In genomic region chr16:49770320-49771189, GRCm38 (mm10) we compare ENCODE assay signal across 22 mouse cellular contexts. TPM values are rescaled to one million over a fixed set of nuclear protein-coding genes. Genes with fewer than 3 reads are reported as not detected.
DNase-seq lines count a peak whose midpoint lies in the region; ATAC-seq and TF ChIP-seq lines count a peak whose summit lies in the region.
"Had no signal": no experiment of that assay in that cellular context is flagged by ENCODE, and none has a peak within 500 bp of the region (broad histone marks: within the 10 kb centered on the region; RNA-seq: fewer than 3 reads in every experiment).

No protein-coding gene starts in this region.

- H3K27ac ChIP-seq in MEL (ENCODE audit: control insufficient read depth, low read depth, low read length) = peak overlapping the region; percentile 94
- H3K27ac ChIP-seq in liver, embryonic 12.5 days = peak overlapping the region; percentile 98
- H3K27ac ChIP-seq: embryonic facial prominence, embryonic 13.5 days; forebrain, embryonic 10.5 days; hindbrain, embryonic 15.5 days; limb, embryonic 13.5 days; midbrain, embryonic 15.5 days; neural tube, embryonic 15.5 days; stomach, embryonic 15.5 days had no signal

- no peak for TF ChIP-seq CTCF in MEL (IDR thresholded peaks at IDR 0.05 in 2 of 3, conservative IDR thresholded peaks at IDR 0.05 in 1 of 3; ENCODE audit: control insufficient read depth in 1 of 3, insufficient read depth in 1 of 3, low read depth in 2 of 3, low read length in 3 of 3, poor library complexity in 1 of 3, severe bottlenecking in 1 of 3)

- H3K4me1 ChIP-seq in erythroblast, embryonic 14.5 days (ENCODE audit: control insufficient read depth) = peaks cover 97% of the 10 kb centered on the region
- peaks cover 18 to 37% of the 10 kb centered on the region in 2 experiments for H3K4me1 ChIP-seq in MEL (ENCODE audit: control insufficient read depth in 1 of 2, insufficient read depth in 2 of 2, low read length in 2 of 2)
- peaks cover 91% of the 10 kb centered on the region for H3K4me1 ChIP-seq in liver, embryonic 12.5 days
- peaks cover 96% of the 10 kb centered on the region for H3K4me1 ChIP-seq in megakaryocyte, embryonic 14.5 days
- H3K4me1 ChIP-seq: embryonic facial prominence, embryonic 13.5 days; hindbrain, embryonic 15.5 days; midbrain, embryonic 15.5 days; neural tube, embryonic 15.5 days; stomach, embryonic 15.5 days had no signal

- no peak for ATAC-seq in erythroblast, adult 5-6 weeks (replicated peaks; ENCODE audit: low FRiP score, poor library complexity, severe bottlenecking)
- no peak for ATAC-seq in liver, embryonic 12.5 days
- ATAC-seq: intestine, postnatal 0 days; midbrain, embryonic 15.5 days had no signal

- peak overlapping the region; percentile 22 for H3K4me2 ChIP-seq in liver, embryonic 12.5 days
- H3K4me2 ChIP-seq: embryonic facial prominence, embryonic 13.5 days; hindbrain, embryonic 15.5 days; limb, embryonic 13.5 days; midbrain, embryonic 15.5 days; neural tube, embryonic 15.5 days; stomach, embryonic 15.5 days had no signal

- no peaks in the 10 kb centered on the region for H3K27me3 ChIP-seq in erythroblast, embryonic 14.5 days (ENCODE audit: control insufficient read depth)
- no peaks in the 10 kb centered on the region for H3K27me3 ChIP-seq in MEL (ENCODE audit: control insufficient read depth in 1 of 2, insufficient read depth in 2 of 2, low read length in 2 of 2)
- H3K27me3 ChIP-seq in liver, embryonic 12.5 days (replicated peaks) = no peaks in the 10 kb centered on the region
- no peaks in the 10 kb centered on the region for H3K27me3 ChIP-seq in megakaryocyte, embryonic 14.5 days (replicated peaks)
- H3K27me3 ChIP-seq: embryonic facial prominence, embryonic 13.5 days; hindbrain, embryonic 15.5 days; limb, embryonic 13.5 days; midbrain, embryonic 15.5 days; neural tube, embryonic 15.5 days; stomach, embryonic 15.5 days had no signal

- DNase-seq in MEL (ENCODE audit: low read depth, low spot score) = peak; percentile 65
- no peak for DNase-seq in embryo, embryonic 9.5 days (ENCODE audit: extremely low spot score)
- no peak for DNase-seq in layer of hippocampus, postnatal 25 days (ENCODE audit: extremely low spot score in 1 of 2, low spot score in 1 of 2)
- no peak for DNase-seq in Muller cell, postnatal 12 days (ENCODE audit: inconsistent ontology term)
- DNase-seq: B cell, adult 2 months; cerebellum, adult 8-10 months; heart, adult 11 months; heart, postnatal 4 days; thymus, adult 18-20 months had no signal

- H3K9ac ChIP-seq in MEL (ENCODE audit: control insufficient read depth, low read depth, low read length, poor library complexity, severe bottlenecking) = peak overlapping the region; percentile 17
- peak overlapping the region; percentile 61 for H3K9ac ChIP-seq in liver, embryonic 12.5 days
- H3K9ac ChIP-seq: embryonic facial prominence, embryonic 13.5 days; hindbrain, embryonic 15.5 days; limb, embryonic 13.5 days; midbrain, embryonic 15.5 days; neural tube, embryonic 15.5 days; stomach, embryonic 15.5 days had no signal

- H3K36me3 ChIP-seq in erythroblast, embryonic 14.5 days (ENCODE audit: control insufficient read depth) = peaks cover 9% of the 10 kb centered on the region
- peaks cover 0 to 41% of the 10 kb centered on the region in 2 experiments; a peak in 2 of 4 replicates for H3K36me3 ChIP-seq in MEL (ENCODE audit: control insufficient read depth in 1 of 2, insufficient read depth in 2 of 2, low read length in 2 of 2)
- H3K36me3 ChIP-seq in liver, embryonic 12.5 days = no peaks in the 10 kb centered on the region
- peaks cover 4% of the 10 kb centered on the region for H3K36me3 ChIP-seq in megakaryocyte, embryonic 14.5 days (replicated peaks; ENCODE audit: low read length)
- H3K36me3 ChIP-seq: embryonic facial prominence, embryonic 13.5 days; forebrain, embryonic 10.5 days; hindbrain, embryonic 15.5 days; limb, embryonic 13.5 days; midbrain, embryonic 15.5 days; neural tube, embryonic 15.5 days; stomach, embryonic 15.5 days had no signal

- 40% methylated on average over 12 of the region's 12 CpGs for WGBS in liver, embryonic 12.5 days (ENCODE audit: insufficient replicate concordance)

- H3K79me2 ChIP-seq in MEL (ENCODE audit: control insufficient read depth, insufficient read depth, low read length, poor library complexity) = no peaks in the 10 kb centered on the region

- TF ChIP-seq EP300 in MEL (IDR thresholded peaks at IDR 0.05; ENCODE audit: low read depth in 1 of 2, low read length in 2 of 2) = peak; percentile 76 to 90

- peak overlapping the region; percentile 23 for H3K4me3 ChIP-seq in erythroblast, embryonic 14.5 days (replicated peaks)
- peak overlapping the region; percentile 1 to 21 for H3K4me3 ChIP-seq in MEL (ENCODE audit: control insufficient read depth in 1 of 2, insufficient read depth in 1 of 2, low read depth in 2 of 2, low read length in 2 of 2)
- H3K4me3 ChIP-seq in liver, embryonic 12.5 days = no peak overlapping the region
- peak overlapping the region; percentile 71 for H3K4me3 ChIP-seq in megakaryocyte, embryonic 14.5 days (replicated peaks)
- H3K4me3 ChIP-seq: embryonic facial prominence, embryonic 13.5 days; forebrain, embryonic 10.5 days; hindbrain, embryonic 15.5 days; limb, embryonic 13.5 days; midbrain, embryonic 15.5 days; myocyte; neural tube, embryonic 15.5 days; stomach, embryonic 15.5 days had no signal

- TF ChIP-seq POLR2A in MEL (IDR thresholded peaks at IDR 0.05; ENCODE audit: control insufficient read depth in 1 of 2, insufficient read depth in 1 of 2, low read depth in 1 of 2, low read length in 2 of 2, poor library complexity in 1 of 2) = no peak

- H3K9me3 ChIP-seq in erythroblast, embryonic 14.5 days (ENCODE audit: control insufficient read depth, low read length) = no peaks in the 10 kb centered on the region
- H3K9me3 ChIP-seq in MEL (replicated peaks; ENCODE audit: insufficient read depth, low read length) = no peaks in the 10 kb centered on the region
- H3K9me3 ChIP-seq in liver, embryonic 12.5 days (replicated peaks) = no peaks in the 10 kb centered on the region
- no peaks in the 10 kb centered on the region for H3K9me3 ChIP-seq in megakaryocyte, embryonic 14.5 days
- H3K9me3 ChIP-seq: embryonic facial prominence, embryonic 13.5 days; forebrain, embryonic 10.5 days; hindbrain, embryonic 15.5 days; limb, embryonic 13.5 days; midbrain, embryonic 15.5 days; neural tube, embryonic 15.5 days; stomach, embryonic 15.5 days had no signal

- no peak for TF ChIP-seq RAD21 in MEL (IDR thresholded peaks at IDR 0.05; ENCODE audit: low read depth, low read length)

TF ChIP-seq in MEL, 35 proteins besides CTCF, POLR2A, EP300 and RAD21 (continues in another document):
- TF ChIP-seq NELFE (IDR thresholded peaks at IDR 0.05; ENCODE audit: low read depth, low read length) = no peak
- no peak for TF ChIP-seq SMC3 (IDR thresholded peaks at IDR 0.05; ENCODE audit: low read depth, low read length)
- TF ChIP-seq MAZ (IDR thresholded peaks at IDR 0.05; ENCODE audit: low read depth, low read length) = 0 out of 2 replicates have a peak, but pooled peaks have one; percentile 22
- TF ChIP-seq HCFC1 (IDR thresholded peaks at IDR 0.05; ENCODE audit: low read depth, low read length) = no peak
- TF ChIP-seq E2F4 (IDR thresholded peaks at IDR 0.05; ENCODE audit: borderline replicate concordance, low read depth, low read length) = no peak
- TF ChIP-seq CHD1 (IDR thresholded peaks at IDR 0.05; ENCODE audit: low read depth, low read length) = no peak
- TF ChIP-seq UBTF (IDR thresholded peaks at IDR 0.05; ENCODE audit: borderline replicate concordance, insufficient read depth, low read depth, low read length) = no peak
- TF ChIP-seq TCF12 (IDR thresholded peaks at IDR 0.05; ENCODE audit: low read depth, low read length) = peak; percentile 64
- TF ChIP-seq MYC (IDR thresholded peaks at IDR 0.05; ENCODE audit: low read depth, low read length) = 0 out of 2 replicates have a peak, but pooled peaks have one; percentile 12
- TF ChIP-seq USF1 (IDR thresholded peaks at IDR 0.05; ENCODE audit: low read depth, low read length) = no peak
- peak; percentile 94 for TF ChIP-seq MYB (IDR thresholded peaks at IDR 0.05; ENCODE audit: low read depth, low read length)
- TF ChIP-seq ZMIZ1 (IDR thresholded peaks at IDR 0.05; ENCODE audit: low read depth, low read length) = 0 out of 2 replicates have a peak, but pooled peaks have one; percentile 0
- no peak for TF ChIP-seq NRF1 (IDR thresholded peaks at IDR 0.05; ENCODE audit: insufficient read depth, low read depth, low read length, poor library complexity, severe bottlenecking)
- no peak for TF ChIP-seq ELF1 (IDR thresholded peaks at IDR 0.05; ENCODE audit: low read depth, low read length)
- peak; percentile 77 for TF ChIP-seq ETS1 (IDR thresholded peaks at IDR 0.05; ENCODE audit: low read depth, low read length)
- no peak for TF ChIP-seq MAX (IDR thresholded peaks at IDR 0.05; ENCODE audit: low read length)
- no peak for TF ChIP-seq ZKSCAN1 (IDR thresholded peaks at IDR 0.05; ENCODE audit: low read depth, low read length)
- peak; percentile 48; the same call in 1 of the 2 replicates for TF ChIP-seq SIN3A (IDR thresholded peaks at IDR 0.05; ENCODE audit: low read length)
- no peak for TF ChIP-seq JUND (IDR thresholded peaks at IDR 0.05; ENCODE audit: low read depth, low read length)
- TF ChIP-seq GATA1 (IDR thresholded peaks at IDR 0.05; ENCODE audit: low read depth, low read length) = peak; percentile 78
- TF ChIP-seq MEF2A (IDR thresholded peaks at IDR 0.05; ENCODE audit: extremely low read depth, insufficient replicate concordance, low read depth, low read length, poor library complexity, severe bottlenecking) = no peak
- no peak for TF ChIP-seq CHD2 (IDR thresholded peaks at IDR 0.05; ENCODE audit: low read length)
- peak; percentile 93; the same call in 1 of the 2 replicates for TF ChIP-seq BHLHE40 (IDR thresholded peaks at IDR 0.05; ENCODE audit: borderline replicate concordance, low read depth, low read length)
- no peak for TF ChIP-seq ZNF384 (IDR thresholded peaks at IDR 0.05; ENCODE audit: low read depth, low read length)
- peak; percentile 86 for TF ChIP-seq RCOR1 (IDR thresholded peaks at IDR 0.05; ENCODE audit: low read depth, low read length)

RNA-seq across cellular contexts. Expression of gene Cd47, which starts 29.8 kb away (rescaled TPM):
- 19.2 and 22.4 TPM in 2 replicates for polyA plus RNA-seq in erythroblast, embryonic 14.5 days (2012)
- total RNA-seq in erythroblast, adult 5-6 weeks (2015; ENCODE audit: low replicate concordance) = 738 and 836 TPM in 2 replicates
- 851 and 940 TPM in 2 replicates for total RNA-seq in erythroblast, adult 5-6 weeks (2017; ENCODE audit: low replicate concordance)
- total RNA-seq in MEL (2012; rRNA removed) = 57.5 and 86.6 TPM in 2 replicates
- 10 to 100 TPM; 45.9 to 51.7 TPM for polyA plus RNA-seq in MEL (2012; ENCODE audit: insufficient read depth in 1 of 2, insufficient read length in 2 of 2, low read depth in 1 of 2, low replicate concordance in 2 of 2, missing spikeins in 1 of 2)
- polyA plus RNA-seq in liver, embryonic 12.5 days (2016; fragmentation: Nextera tagmentation; extraction: Ambion mirVana) = 308 and 327 TPM in 2 replicates
- polyA plus RNA-seq in megakaryocyte, embryonic 14.5 days (2012; ENCODE audit: insufficient read depth, low replicate concordance) = 98.5 and 119 TPM in 2 replicates
- 100 to 1,000 TPM; 217 to 225 TPM for total RNA-seq in layer of hippocampus, postnatal 25 days (2021)
